Mouse (Mus musculus) adrenal gland, postnatal 36 days (tissue): Measurements from ENCODE around the gene Cldn14. TPM values are rescaled to one million over a fixed set of nuclear protein-coding genes. Genes with fewer than 3 reads are reported as not detected.
"Not testable (repeated sequence)": the region's sequence is repeated elsewhere in the genome, so short reads cannot be mapped to it uniquely, and the experiment has no call there.

Experiments
- DNase-seq, 2 experiments: peaks; one replicate each; pipeline ENCODE4 v3.0.0; 2021; ENCODE audit warnings: mixed read lengths in 1 of 2
- long read RNA-seq, 2 experiments: library from polyadenylated mRNA; stranded (forward); transcript quantifications; one replicate each; pipeline ENCODE4 v2.0.0; 2021; ENCODE audit warnings: borderline sequencing depth in 2 of 2
- total RNA-seq, 2 experiments: library from RNA; stranded (reverse); gene quantifications; 2 replicates each; pipeline ENCODE4 v1.2.3; 2021

Gene Cldn14
- total RNA-seq = not detected
- long read RNA-seq, experiment 1 = 0 reads
- long read RNA-seq, experiment 2 = 0 reads

DNA sequence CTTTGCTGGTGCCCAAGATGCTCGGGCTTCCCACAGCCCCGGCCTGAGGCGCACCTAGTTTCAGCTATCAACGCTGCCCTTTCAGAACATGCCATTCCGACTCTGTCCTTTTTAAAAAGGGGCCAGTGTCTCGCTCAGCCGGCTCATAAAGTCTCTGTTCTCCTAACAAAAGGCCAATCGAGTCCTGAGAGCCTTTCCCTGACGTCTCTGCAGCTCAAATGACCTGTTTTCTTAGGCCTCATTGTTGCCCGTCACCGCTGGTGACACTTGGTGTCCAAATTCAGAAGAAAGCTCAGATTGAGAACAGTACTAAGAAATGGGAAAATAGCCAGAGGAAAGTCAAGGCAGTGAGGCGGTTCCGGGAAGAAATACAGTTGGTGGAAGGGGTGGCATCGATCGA lies at the start of gene Cldn14:
TSS of gene Cldn14 (minus strand) at position 101 of the 400 bp plus-strand sequence.
- DNase-seq = no peak

GRCm38 (mm10) chr16:94055576-94055975 lies 46.9 kb upstream of the Cldn14 start:
- no peak for DNase-seq

- DNase-seq = no peak
Measured at GRCm38 (mm10) chr16:94055176-94055575, 46.5 kb upstream of the Cldn14 start.

DNA sequence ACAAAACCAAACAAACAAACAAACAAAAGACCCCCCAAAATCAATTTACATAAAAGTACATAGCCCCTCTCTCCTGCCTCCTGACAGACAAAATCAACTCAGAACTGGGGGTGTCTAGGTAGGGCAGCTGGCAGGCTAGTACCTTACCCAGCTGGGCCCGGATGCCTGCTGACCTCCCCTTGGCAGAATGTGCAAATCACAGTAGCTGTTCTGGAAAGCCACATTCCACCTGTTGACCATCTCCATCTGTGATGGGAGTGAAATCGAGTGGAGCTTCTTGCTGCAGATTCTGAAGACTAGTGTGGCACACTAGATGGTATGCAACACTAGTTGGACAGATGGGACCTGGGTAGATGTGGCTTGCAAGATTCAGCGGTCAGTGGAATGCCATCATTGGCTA lies 41.7 kb upstream of the Cldn14 start:
- no peak for DNase-seq

DNA sequence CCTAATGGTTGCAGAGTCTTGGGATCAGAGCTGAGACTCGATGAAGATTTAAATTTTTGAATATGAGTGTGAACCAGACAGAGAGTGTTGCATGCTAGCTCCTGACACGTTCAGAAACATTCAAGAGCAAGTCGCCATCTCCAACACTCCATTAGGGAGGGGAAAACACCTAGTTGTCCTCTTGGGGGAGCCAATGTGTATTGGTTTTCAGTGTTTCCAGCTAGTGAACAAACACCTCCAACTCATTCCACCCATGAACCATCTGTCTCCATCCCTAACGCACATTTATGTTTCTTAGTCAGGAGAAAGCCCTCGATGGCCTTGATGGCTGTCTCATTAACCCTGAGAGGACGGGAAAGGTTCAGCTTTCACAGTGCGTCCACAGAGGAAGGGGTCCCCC lies 36.4 kb upstream of the Cldn14 start:
- DNase-seq = no peak

DNA sequence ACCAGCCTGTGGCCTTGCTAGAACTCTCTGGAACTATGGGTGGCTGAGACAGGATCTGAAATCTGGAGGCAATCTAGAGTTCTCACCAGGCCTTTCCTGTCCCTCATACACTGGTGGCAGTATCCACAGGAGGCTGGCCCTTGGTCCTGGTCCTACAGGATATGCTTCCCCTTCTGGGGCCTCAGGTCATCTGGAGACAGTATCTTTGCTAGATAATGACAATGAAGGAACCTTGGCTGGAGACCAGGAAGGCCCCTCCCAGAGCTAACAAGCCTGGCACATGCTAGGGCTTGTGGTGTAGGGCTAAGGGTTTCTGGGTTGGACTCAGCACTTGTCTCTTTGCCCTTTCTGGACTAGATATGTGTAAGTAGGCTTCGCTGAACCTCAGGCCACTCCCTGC lies 35.2 kb upstream of the Cldn14 start:
- no peak for DNase-seq

GRCm38 (mm10) chr16:94041065-94041712 lies 32.6 kb upstream of the Cldn14 start:
- no peak for DNase-seq

DNA sequence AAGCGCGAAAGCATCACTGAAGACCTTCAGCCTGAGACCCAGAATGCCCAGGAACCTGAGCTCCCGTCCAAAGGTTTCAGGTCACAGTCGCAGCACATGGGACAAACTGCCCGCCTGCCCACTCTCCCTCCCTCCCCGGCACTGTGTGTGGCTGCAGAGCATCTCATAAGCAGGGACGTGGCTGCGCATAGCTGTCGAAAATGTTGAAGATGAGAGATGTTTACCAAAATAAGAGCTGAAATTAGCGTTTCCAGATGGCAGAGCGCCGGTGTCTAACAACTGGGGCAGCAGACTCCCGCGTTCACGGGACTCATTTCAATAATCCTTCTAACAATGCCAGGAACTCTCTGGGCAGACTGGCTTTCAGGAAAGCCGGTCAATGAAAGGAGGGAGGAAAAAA lies 31.8 kb upstream of the Cldn14 start:
- DNase-seq = no peak

- no peak for DNase-seq
Measured at GRCm38 (mm10) chr16:94038986-94039341, 30.3 kb upstream of the Cldn14 start.

DNA sequence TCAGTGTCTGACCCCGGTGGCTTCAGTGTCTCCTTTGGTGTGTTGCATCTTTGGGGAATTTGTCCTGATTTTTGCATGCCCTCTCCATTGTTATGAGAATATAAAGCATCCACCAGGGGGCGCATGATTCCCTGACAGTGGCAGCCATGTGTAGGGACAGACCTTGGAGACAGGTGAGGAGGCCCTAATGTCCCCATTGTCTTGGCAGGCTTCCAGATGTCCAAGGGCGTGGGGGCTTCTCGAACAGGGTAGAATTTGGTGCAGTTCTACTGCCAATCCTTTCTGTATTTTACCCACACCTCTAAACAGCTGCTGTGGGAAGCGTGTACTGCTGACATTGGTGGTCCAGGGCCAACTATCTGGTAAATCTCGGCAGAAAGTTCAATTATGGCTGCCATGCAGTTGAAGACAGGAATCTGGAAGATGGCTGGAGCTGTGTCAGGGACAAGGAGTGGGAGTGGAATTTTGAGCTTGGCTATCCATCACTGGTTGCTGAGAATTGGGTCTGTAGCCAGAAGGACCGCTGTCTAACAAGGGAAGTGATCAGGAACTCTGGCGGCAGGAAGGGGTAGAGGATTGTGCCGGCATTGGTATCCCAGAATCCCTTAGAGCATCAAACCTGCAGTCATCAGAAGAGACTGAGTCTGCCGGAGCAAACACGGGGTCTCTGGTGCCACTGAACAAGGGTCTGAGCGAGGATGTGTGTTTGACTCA lies 29.8 kb upstream of the Cldn14 start:
- DNase-seq = peak; percentile 54 to 74

- DNase-seq = no peak
Measured at GRCm38 (mm10) chr16:94037280-94037679, 28.6 kb upstream of the Cldn14 start.

DNA sequence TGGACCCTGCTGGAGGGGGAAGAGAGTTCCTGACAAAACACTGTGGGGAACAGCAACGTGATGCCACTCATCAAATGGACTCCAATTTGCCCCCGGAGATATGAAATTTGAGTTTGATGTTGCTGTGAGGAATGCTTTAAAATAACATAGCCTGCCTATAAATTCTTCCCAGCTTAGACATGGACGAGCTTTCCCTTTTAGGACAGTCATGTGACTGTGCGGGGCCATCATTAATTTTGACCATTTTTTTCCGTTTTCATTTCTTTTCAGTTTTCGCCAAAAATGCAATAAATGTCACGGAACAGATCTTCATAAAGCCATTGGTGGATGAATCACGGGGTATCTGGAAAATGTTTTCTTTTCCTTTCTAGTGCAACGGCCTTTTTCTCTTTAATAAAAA lies 25.5 kb upstream of the Cldn14 start:
- DNase-seq = no peak

DNA sequence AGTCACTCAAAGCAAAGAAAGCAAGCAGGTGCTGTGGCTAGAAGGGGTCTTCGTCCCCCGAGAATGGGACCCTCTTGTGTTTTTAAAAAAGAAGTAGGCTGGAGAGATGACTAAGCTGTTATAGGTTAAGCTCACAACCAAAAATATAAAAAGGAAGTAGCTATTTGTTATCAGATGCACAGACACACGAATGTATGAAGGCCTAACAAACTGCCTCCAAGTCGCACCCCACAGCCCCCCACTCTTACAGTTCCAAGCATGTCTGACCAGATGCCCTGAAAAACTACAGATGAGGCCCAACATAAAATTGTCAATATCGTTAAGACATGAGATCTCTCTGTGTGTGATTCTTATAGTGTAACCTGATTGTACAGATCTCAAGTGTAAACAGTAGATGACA lies 23.6 kb upstream of the Cldn14 start:
- no peak for DNase-seq

GRCm38 (mm10) chr16:94023352-94024280 lies 15.0 kb upstream of the Cldn14 start:
- DNase-seq = no peak

DNA sequence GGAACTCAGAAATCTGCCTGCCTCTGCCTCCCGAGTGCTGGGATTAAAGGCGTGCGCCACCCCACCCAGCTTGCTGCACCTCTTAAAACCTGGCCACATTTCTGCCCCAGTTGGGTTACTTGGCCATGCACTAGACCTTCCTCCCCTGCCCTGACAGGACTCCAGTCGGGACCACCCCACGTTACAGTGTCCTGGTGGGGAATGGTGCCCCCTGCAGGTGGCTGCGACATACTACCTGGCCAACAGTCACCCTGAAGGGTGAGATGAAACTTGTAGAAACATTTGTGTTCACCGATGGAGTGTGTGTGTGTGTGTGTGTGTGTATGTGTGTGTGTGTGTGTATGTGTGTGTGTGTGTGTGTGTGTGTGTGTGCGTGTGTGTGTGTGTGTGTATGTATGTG lies 11.1 kb upstream of the Cldn14 start:
- not testable (repeated sequence) for DNase-seq

DNA sequence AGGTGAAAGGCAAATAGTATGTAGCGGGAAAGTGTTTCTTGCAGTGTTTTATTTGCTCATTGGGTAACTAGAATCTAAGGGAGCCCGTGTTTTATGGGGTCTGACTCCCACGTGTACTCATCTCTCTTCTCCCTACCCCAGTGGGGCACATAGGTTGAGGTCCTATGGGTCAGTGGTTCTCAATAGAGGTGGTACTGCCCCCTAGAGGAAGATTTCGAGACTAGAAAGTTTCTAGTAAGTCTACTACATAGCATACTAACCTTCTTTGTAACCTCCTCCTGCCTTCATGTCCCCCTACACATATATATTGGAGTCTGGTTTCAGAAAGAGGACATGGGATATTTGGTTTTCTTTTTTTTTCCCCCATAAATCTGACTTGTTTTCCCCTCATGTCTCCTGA lies 9.3 kb upstream of the Cldn14 start:
- no peak for DNase-seq

DNA sequence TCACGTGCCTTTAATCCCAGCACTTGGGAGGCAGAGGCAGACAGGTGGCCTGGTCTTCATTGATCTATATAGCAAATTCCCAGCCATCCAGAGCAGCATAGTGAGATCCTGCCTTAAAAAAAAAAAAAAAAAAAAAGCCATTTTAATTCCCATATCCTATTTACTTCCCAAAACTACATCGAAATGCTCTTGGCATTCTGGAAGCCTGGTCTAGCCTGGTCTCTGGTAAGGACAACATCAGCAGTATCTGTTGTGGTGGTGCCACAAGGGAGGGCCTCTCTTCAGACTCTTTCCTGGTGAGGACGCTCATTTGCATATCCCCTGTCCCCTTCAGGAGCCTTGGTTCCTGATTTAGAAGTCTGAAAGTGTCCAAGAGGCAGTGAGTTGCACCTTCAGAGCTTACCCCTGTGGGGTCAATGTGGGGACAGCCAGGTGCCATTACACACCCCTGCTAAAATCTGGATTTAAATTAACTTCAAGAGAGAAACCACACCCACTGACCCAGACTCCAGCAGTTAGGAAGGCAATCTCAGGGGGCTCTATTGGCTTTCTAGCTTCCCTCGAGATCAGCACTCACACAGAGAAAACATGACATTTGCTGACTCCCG lies 6.0 kb upstream of the Cldn14 start:
- DNase-seq = no peak

DNA sequence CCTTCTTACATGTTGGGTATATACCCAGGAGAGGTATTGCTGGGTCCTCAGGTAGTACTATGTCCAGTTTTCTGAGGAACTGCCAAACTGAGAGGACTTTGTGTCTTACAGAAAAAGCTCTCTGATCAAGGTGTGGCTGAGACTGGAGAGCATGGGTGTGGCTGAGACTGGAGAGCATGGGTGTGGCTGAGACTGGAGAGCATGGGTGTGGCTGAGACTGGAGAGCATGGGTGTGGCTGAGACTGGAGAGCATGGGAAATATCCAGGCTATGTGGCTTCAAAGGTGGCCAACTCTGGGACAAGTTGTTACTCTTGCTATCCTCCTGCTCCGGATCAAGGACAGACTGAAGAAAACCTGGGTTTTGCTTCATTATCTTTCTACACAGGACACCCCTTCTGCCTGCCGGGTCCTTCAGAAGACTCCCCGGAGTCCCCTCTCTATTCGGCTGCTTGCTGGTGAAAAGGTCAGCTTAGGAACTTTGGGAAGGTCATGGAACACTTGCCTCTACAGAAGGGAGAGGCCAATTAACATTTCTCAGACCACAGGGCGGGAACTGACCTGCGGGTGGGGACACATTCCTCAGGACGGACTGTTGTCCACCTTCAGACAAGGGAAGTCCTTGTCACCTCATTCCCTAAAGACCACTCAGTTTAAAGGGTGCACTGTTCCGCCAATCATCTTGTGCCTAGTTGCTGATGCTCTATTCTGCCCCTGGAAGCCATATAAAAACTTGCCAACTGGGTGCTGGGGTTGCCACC lies 4.9 kb upstream of the Cldn14 start:
- DNase-seq = not testable (repeated sequence)

GRCm38 (mm10) chr16:94011224-94011623 lies 2.6 kb upstream of the Cldn14 start:
- no peak for DNase-seq

GRCm38 (mm10) chr16:94010633-94011032 lies 2.0 kb upstream of the Cldn14 start:
- no peak for DNase-seq

GRCm38 (mm10) chr16:94010156-94010555 lies 1.5 kb upstream of the Cldn14 start:
- DNase-seq = no peak

DNA sequence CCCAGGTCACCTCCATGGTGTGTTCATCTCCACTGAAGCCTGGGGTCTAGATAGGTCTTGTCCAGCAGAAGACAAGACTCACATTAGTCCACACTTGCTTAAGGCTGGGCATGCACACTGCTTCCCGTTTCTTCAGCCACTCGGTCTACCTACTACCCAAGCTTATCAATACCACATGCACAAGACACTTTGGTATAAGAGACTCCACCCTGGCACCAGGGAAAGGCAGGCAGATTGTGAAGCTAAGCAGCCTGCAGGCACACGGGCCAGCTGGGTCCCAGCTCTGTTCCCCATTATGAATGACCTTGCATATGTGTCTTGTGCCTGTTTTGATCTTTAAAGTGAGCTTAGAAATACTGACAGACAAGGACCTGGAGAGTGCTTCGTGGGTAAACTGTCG lies 719 bp upstream of the Cldn14 start:
- DNase-seq = no peak
